Mouse (Mus musculus): ENCODE results near the gene Itfg1. TPM values are rescaled to one million over a fixed set of nuclear protein-coding genes. Genes with fewer than 3 reads are reported as not detected.

The Itfg1 gene
- polyA plus RNA-seq, 1 experiment from 2014 or later = 155 TPM

GRCm38 (mm10) chr8:85716696-85717095 lies 124.0 kb downstream of the Itfg1 start:
- Histone ChIP-seq H3K36me3 (peaks cover 15% of the 10 kb centered on the region; the same call in 1 of the 2 replicates), H3K27ac (no peak overlapping the region), H3K4me2 (replicated peaks) (no peak overlapping the region), H3K4me1 (replicated peaks) (no peaks in the 10 kb centered on the region), H3K9ac (replicated peaks) (no peak overlapping the region), H3K9me3 (no peaks in the 10 kb centered on the region), H3K4me3 (replicated peaks) (no peak overlapping the region), H3K27me3 (no peaks in the 10 kb centered on the region)
- WGBS = 95% methylated on average over 4 of the region's 4 CpGs
- no peak for ATAC-seq

- H3K27me3 ChIP-seq = peaks cover 12% of the 10 kb centered on the region
- no peaks in the 10 kb centered on the region for H3K4me1 ChIP-seq (replicated peaks)
- H3K4me2 ChIP-seq (replicated peaks) = no peak overlapping the region
- no peak for ATAC-seq
- H3K4me3 ChIP-seq (replicated peaks) = no peak overlapping the region
- no peaks in the 10 kb centered on the region for H3K36me3 ChIP-seq
- H3K9ac ChIP-seq (replicated peaks) = no peak overlapping the region
- H3K9me3 ChIP-seq = no peaks in the 10 kb centered on the region
- WGBS = 81% methylated on average over 2 of the region's 2 CpGs
- no peak overlapping the region for H3K27ac ChIP-seq
Measured at GRCm38 (mm10) chr8:85706988-85707387, 133.7 kb downstream of the Itfg1 start.

- Histone ChIP-seq H3K27me3 (peaks cover 16% of the 10 kb centered on the region), H3K9me3 (no peaks in the 10 kb centered on the region), H3K4me2 (replicated peaks) (peak within 1 kb of the TSS; percentile 71), H3K27ac (peak within 1 kb of the TSS; percentile 99), H3K36me3 (no peaks in the 10 kb centered on the region), H3K4me1 (replicated peaks) (0 out of 2 replicates have a peak, but pooled peaks cover 11% of the 10 kb centered on the region), H3K9ac (replicated peaks) (peak within 1 kb of the TSS; percentile 96), H3K4me3 (replicated peaks) (peak within 1 kb of the TSS; percentile 85)
- 5% methylated on average over 60 of the region's 65 CpGs for WGBS
- peak; percentile 91 for ATAC-seq
Measured at GRCm38 (mm10) chr8:85700751-85701351, 139.9 kb downstream of the Itfg1 start, which contains the start of gene Neto2. Gene Neto2, minus strand, starts transcription at chr8:85700924.

DNA sequence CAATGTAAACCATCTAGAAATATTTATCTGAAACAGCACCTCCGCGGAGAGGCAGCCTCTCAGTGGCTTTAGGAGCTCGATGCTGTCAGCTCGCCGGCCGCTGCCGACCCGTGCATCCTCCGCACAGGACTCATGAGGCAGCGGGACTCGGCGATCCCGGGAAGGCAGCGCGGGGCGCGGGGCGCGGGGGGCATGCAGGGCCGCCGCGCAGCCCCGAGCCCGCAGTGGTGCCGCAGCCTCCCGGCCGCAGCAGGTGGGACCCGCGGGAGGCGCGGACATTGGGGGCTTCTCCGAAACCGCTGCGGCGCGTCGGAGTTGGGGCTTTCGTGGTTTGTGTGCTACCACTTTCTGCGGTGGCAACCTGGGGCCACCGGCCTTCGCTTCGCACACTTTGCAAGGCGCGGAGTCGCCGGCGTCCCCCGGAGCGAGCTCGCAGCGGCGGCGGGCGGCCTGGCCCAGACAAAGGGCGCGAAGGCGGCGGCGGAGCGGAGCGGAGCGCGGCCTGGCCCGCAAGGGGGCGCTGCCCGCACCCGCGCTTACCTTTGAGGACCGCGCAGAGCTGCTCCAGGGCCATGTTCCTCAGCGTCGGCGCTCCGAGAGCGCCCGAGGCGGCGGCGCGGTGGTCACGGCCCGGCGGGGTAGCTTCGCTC lies 140.5 kb downstream of the Itfg1 start:
- Histone ChIP-seq H3K4me1 (replicated peaks) (0 out of 2 replicates have a peak, but pooled peaks cover 11% of the 10 kb centered on the region), H3K4me2 (replicated peaks) (peak overlapping the region; percentile 71), H3K36me3 (no peaks in the 10 kb centered on the region), H3K9me3 (no peaks in the 10 kb centered on the region), H3K4me3 (replicated peaks) (peak overlapping the region; percentile 85), H3K27ac (peak overlapping the region; percentile 99), H3K27me3 (peaks cover 16% of the 10 kb centered on the region), H3K9ac (replicated peaks) (peak overlapping the region; percentile 96)
- ATAC-seq = peak; percentile 97
- under 1% methylated on average over 76 of the region's 84 CpGs for WGBS

GRCm38 (mm10) chr8:85699051-85699450 lies 141.7 kb downstream of the Itfg1 start:
- H3K36me3 ChIP-seq = no peaks in the 10 kb centered on the region
- under 1% methylated on average over 6 of the region's 6 CpGs for WGBS
- H3K9ac ChIP-seq (replicated peaks) = no peak overlapping the region; the same call in 1 of the 2 replicates
- H3K4me2 ChIP-seq (replicated peaks) = peak overlapping the region; percentile 55
- peak; percentile 62 for ATAC-seq
- peaks cover 16% of the 10 kb centered on the region for H3K27me3 ChIP-seq
- H3K27ac ChIP-seq = no peak overlapping the region
- peak overlapping the region; percentile 35 for H3K4me3 ChIP-seq (replicated peaks)
- H3K9me3 ChIP-seq = no peaks in the 10 kb centered on the region
- 0 out of 2 replicates have a peak, but pooled peaks cover 11% of the 10 kb centered on the region for H3K4me1 ChIP-seq (replicated peaks)

Small RNA genes lying within 50 kb of the gene (microRNA-seq; reads per million reads assigned to microRNA genes)
- gene Mir8109 = not detected

Other genes with a start within 250 kb of the Itfg1 start
- gene Neto2, start 140.0 kb downstream of the Itfg1 start, polyA plus RNA-seq (2015; fragmentation: Nextera tagmentation; extraction: Ambion mirVana) = 46.7 and 53.5 TPM in 2 replicates
- 41.8 and 44.7 TPM in 2 replicates for gene Phkb, start within 50 bp of the Itfg1 start, polyA plus RNA-seq (2015; fragmentation: Nextera tagmentation; extraction: Ambion mirVana)